Mouse (Mus musculus): ENCODE measurements at regions not wholly inside any gene's neighbourhood (a gene's known extent, or its start where the extent isn't known, plus 50 kb on each side); places are given as distances from the start of the nearest gene placed in this dataset.

GRCm38 (mm10) chr8:103430874-103431492 lies 645.5 kb upstream of the Cdh11 start:
- DNase-seq (ENCODE audit: low read depth, low spot score): no peak

DNA sequence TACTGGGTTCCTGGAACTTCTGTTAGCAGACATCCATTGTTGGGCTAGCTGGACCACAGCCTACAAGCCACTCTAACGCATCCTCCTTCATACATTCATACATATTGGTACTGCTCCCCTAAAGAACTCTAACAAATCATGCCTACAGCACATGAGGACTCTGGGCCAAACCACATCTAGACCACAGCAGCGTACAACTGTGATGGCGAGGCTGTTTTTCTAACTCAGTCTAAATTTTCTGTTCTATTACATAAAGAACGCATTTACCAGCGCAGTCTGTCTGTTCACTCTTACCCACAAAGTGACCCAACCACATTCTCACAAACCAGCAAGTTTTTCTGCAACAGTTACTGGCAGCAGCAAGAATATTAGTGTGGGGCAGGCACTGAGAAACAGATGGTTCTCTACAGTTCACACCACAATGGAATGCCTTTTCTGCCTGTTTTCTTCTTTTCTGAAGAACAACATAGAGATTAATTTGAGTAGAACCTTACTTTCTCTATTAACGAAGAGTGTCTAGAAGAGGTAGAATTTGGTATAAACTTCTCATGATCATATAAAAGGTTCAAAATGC lies 648.2 kb upstream of the Cdh11 start:
- no peak for DNase-seq (ENCODE audit: low read depth, low spot score)

DNA sequence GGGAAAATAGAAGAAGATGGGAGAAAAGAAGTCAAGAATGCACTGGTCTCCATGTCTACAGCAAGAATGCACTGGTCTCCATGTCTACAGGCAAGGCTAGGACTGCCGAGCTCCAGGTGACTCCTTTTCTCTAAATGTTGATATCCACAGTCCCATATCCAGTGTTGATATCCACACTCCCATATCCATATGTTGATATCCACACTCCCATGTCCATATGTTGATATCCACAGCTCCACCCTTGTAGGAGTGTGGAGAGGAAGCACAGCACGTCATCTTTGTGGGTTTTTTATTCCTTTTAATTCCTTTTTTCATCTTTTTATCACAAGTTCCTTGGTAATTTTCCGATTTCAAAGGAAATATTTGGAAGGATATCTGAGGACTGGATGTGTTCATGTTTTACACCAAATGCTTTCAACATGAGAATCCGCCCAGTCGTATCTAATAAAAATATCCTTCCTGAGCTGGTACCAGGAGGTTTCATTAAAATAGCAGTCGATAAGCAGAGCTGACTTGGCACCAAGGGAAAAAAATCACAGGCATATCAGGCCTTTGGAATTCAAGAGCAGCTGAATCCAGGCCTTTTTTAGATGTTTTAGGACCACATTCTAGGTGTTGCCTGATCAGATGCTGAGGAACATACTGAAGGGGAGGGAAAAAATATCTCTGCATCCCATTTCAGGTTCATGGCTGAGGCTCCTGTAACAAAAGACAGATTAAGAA lies 653.7 kb upstream of the Cdh11 start:
- no peak for DNase-seq (ENCODE audit: low read depth, low spot score)

DNA sequence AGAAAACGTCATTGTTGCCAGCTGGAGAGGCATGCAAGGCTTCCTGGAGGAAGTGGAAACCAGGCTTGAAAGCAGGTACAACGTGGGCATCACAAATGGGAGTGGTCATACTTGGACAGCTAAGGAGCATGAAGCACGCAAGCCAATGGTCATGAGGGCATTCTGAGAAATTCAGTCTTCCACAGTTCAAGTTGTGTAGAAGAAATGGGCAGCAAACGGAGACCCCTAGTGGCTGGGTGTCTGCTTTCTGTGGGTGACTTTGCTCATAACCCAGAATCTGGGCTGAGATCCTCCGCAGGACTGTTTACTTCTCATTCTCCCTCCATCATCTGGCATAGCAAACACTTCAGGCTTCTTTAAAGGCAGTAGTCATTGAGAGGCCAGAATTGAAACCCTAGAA lies 655.7 kb upstream of the Cdh11 start:
- DNase-seq (ENCODE audit: low read depth, low spot score): no peak

GRCm38 (mm10) chr8:103442420-103443125 lies 657.1 kb upstream of the Cdh11 start:
- DNase-seq (ENCODE audit: low read depth, low spot score): no peak

GRCm38 (mm10) chr8:103444577-103444976 lies 656.8 kb upstream of the Cdh5 start:
- no peak for DNase-seq (ENCODE audit: low read depth, low spot score)

DNA sequence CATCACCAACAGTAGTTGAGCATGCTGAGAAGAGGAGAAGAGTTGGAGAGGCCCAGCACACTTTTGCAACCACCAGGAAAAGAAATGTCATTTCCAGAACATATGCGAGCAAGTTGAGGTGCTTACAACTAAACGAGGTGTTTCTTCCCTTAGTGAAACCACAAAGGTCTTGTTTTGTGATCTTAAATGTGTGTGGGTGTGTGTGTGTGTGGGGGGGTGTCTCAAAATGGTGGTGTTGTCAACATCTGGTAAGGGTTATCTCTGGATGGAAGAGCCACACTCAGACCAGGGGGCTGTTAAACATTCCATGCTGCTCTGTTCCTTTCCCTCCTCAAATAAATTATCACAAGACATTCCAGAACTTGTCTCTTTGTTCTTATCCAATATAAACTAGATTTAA lies 656.0 kb upstream of the Cdh5 start:
- DNase-seq (ENCODE audit: low read depth, low spot score): no peak

DNA sequence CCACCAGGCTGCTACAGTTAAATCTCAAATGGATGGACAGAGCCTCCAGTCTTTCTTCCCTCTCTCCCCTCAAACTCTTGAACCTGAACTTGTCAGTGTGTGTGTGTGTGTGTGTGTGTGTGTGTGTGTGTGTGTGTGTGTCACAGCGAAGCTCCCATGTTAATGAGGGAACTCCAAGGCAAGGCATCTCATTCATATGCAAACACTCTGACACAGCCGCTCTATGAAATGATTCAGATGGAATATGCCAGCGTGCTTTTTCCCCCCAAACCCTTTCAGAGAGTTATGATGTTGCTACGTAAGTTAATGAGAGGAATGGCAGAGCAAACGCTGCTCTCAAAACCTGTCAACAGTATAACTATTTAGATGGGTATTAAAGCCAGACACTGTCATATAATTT lies 653.5 kb upstream of the Cdh5 start:
- no peak for DNase-seq (ENCODE audit: low read depth, low spot score)

GRCm38 (mm10) chr8:103451381-103452018 lies 649.9 kb upstream of the Cdh5 start:
- no peak for DNase-seq (ENCODE audit: low read depth, low spot score)

DNA sequence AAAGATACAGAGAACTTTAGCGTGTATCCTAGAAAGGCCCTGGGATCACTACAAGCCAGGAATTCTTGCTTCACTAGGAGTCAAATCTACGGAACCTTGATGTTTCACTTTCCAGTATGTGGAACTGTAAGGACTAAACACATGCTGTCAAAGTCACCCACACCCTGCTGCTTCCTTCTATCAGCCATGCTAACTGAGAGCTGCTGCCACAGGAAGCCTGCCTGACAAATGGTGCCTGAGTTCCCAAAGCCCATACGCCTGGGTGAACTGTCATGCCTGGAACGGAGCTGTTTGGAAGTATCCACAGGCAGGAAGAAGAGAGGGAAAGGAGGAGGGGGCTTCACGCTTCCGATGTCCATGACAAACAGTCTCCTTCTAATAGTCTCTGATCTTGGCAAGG lies 644.2 kb upstream of the Cdh5 start:
- DNase-seq (ENCODE audit: low read depth, low spot score): no peak

DNA sequence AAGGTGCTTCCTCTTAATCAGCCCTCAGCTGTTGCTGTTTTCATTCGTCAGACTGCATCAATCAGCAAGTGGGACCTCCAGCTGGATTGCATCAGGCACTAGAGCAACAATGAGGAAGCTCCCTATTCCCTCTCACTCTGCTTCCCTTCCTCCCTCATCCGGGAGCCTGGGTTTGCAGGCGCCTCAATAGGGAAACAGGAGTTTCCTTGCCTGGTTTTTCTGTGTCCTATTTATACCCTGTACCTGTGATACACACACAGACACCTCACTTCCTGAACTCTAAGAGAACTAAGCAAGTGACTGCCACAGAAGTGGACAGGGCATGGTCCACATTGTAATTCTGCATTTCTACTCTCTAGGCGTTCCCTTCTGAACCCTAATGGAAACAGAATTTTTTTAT lies 637.9 kb upstream of the Cdh5 start:
- no peak for DNase-seq (ENCODE audit: low read depth, low spot score)

GRCm38 (mm10) chr8:103464777-103465353 lies 636.6 kb upstream of the Cdh5 start:
- DNase-seq (ENCODE audit: low read depth, low spot score): no peak

DNA sequence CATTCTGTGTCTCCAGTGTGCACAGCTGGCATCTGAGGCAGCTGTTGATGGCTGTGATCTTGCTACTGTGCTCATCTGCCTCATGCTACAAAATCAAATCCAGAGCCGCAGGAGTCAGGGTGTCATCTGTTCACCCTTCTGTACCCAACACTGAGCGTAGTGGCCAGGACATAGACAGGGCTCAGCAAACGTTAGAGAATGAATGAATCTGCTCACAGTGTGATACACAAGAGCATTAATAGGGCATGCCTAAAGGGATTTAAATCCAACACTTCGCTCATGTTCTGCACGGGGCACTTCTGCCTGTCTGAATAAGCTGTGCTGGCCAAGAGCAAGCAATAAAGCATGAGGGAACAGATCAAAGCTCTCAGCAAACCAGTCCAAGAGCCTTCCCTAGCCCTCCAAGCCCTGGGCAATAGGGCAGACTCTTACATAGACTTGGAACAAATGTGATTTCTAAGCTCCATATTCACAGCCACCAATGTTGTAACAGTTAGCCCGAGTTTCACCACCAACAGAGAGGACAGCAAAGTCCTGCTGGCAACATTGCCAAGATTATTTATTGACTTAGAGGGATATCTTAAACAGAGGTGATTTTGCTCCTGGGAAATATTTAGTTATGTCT lies 633.8 kb upstream of the Cdh5 start:
- DNase-seq (ENCODE audit: low read depth, low spot score): no peak

DNA sequence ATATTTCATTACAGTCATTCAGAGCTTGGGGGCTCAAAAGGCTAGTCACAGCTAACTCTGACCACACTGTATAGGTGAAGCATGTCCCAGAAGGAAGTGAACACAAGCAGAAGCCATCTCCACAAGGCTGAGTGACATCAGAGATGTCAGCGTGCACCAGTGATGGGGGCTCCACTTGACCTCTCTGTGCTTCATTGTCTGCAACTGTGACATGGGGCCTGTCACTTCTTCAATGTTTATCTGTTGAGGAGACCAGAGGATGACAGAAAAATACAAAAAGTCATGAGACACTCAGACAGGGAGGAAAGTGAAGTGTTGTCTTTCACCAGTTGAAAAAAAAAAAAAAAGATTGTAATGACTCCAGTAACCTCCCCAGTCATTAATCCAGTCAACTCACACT lies 632.4 kb upstream of the Cdh5 start:
- DNase-seq (ENCODE audit: low read depth, low spot score): no peak

GRCm38 (mm10) chr8:103470316-103470715 lies 631.1 kb upstream of the Cdh5 start:
- no peak for DNase-seq (ENCODE audit: low read depth, low spot score)

DNA sequence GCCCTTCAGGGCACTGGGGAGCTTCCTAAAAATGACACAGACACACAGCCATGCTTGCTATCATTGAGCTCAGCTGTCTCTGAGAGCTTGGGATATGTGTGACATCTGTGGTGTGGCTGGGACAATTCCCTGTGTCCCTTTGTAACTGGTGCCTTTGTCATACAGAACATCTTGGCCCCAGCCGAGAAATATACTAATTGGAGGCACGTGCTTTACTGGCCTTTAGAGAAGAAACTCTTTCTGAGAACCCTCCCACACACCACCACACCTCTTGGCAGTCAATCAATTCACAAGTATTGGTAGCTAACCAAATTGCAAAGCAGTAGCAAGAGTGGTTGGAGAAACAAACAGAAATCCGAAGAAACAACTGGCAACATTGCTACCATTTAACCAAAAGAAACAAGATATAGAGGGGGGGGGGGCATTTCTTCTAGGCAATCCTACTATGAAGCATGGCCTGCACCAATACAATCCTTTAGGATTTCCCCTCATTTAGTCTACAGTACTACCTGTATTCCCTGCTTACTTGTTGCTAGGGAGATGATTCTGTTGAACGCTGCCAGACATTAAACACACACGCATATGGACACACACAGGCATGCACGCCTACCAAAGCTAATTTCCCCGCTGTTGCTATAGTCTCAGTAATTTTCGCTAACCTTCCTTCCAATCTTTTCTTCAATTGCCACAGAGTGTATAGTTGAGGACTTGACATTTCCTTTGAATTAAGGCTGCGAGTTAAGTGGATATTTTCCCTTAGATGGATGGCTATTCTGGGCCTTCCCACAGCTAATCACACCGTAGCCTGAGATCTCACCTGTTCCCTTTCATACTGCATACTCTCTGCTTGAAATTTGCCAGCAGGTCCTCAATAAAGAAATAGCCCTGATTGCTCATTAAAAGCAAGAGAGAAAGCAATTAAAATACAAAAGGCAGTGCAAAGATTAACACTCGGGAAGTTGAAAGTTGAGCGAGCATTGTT lies 625.3 kb upstream of the Cdh5 start:
- no peak for DNase-seq (ENCODE audit: low read depth, low spot score)

DNA sequence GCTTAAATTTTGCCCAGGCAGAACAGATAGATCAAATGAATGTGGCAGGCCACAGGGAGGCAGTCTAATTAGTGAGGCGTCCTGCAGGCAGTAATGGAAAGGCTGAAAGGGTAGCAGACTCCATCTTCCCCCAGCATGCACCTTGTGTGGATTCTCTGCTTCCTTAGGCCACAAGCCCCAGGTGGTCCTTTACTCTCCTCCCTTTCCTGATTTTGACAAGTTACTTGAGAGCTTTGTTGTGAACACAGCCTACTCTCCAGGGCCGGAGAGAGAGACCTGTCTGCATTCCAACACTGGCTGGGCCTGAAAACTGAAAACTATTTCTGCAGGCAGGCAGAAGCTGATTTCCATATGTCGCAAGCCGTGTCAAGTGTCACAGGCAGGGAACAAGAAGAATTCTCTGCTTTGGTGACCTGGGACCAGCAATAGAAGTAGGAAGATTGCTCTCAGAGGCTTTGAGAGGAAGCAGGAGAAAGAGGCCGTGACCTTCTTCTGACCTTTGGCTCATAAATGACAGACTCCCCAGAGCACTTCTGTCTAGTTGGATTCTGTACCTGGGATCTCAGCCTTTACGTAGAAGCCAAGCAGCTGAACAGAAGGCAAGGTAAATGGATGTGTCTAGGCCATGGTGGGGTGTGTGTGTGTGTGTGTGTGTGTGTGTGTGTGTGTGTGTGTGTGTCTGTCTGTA lies 619.2 kb upstream of the Cdh5 start:
- DNase-seq (ENCODE audit: low read depth, low spot score): no peak

- DNase-seq (ENCODE audit: low read depth, low spot score): no peak
These were observed 616.0 kb upstream of the Cdh5 start for GRCm38 (mm10) chr8:103485441-103485840.

- no peak for DNase-seq (ENCODE audit: low read depth, low spot score)
These were observed 612.0 kb upstream of the Cdh5 start for GRCm38 (mm10) chr8:103489411-103489810.

Data from CD4-positive helper T cell, adult 2 months (primary cell).